Mouse (Mus musculus) G1E (cell line): Measurements from ENCODE around the gene Zfp78. TPM values are rescaled to one million over a fixed set of nuclear protein-coding genes. Genes with fewer than 3 reads are reported as not detected.

Experiments
- ATAC-seq: 2 replicates; pipeline ENCODE4 v1.8.0; 2016; ENCODE audit warnings: mild to moderate bottlenecking; ENCODE audit not compliant: insufficient number of reproducible peaks, poor library complexity, low FRiP score, severe bottlenecking; ENCODE audit errors: extremely low read depth
- DNase-seq: peaks from one replicate; pipeline ENCODE4 v3.0.0; 2012; ENCODE audit warnings: low spot score
- H3K27me3 ChIP-seq: 2 replicates; pipeline ENCODE4 v1.6.1; 2012; ENCODE audit warnings: mild to moderate bottlenecking, low read length, inconsistent platforms; ENCODE audit not compliant: insufficient read depth
- H3K36me3 ChIP-seq: replicated peaks from 2 replicates; pipeline ENCODE3; 2012; ENCODE audit warnings: mild to moderate bottlenecking, inconsistent platforms
- H3K4me1 ChIP-seq: 2 replicates; pipeline ENCODE4 v1.6.1; 2012; ENCODE audit warnings: low read depth, low read length, inconsistent platforms, mixed read lengths; ENCODE audit not compliant: insufficient read depth
- H3K4me3 ChIP-seq: 2 replicates; pipeline ENCODE4 v1.5.1; 2012; ENCODE audit warnings: low read depth, mild to moderate bottlenecking, inconsistent platforms, low read length, moderate library complexity, mixed read lengths
- H3K9me3 ChIP-seq: replicated peaks from 2 replicates; pipeline ENCODE4 v1.6.1; 2012; ENCODE audit warnings: inconsistent platforms
- CTCF ChIP-seq: IDR thresholded peaks from 2 replicates; pipeline ENCODE4 v1.5.1; 2012; ENCODE audit warnings: low read depth, low read length, inconsistent platforms, mixed read lengths
- GATA1 ChIP-seq: IDR thresholded peaks from 2 replicates; pipeline ENCODE4 v1.6.1; 2012; ENCODE audit warnings: borderline replicate concordance, low read length, inconsistent platforms, mixed read lengths
- GATA2 ChIP-seq: IDR thresholded peaks from 2 replicates; pipeline ENCODE4 v1.6.1; 2012; ENCODE audit warnings: low read depth, low read length, inconsistent platforms, borderline replicate concordance
- POLR2AphosphoS5 ChIP-seq: IDR thresholded peaks from 2 replicates; pipeline ENCODE4 v1.6.1; 2012; ENCODE audit warnings: low read depth, low read length, inconsistent platforms; ENCODE audit not compliant: insufficient replicate concordance
- TAL1 ChIP-seq: conservative IDR thresholded peaks from 2 replicates; pipeline ENCODE4 v1.6.1; 2012; ENCODE audit warnings: low read depth, low read length, inconsistent platforms, mixed read lengths
- polyA plus RNA-seq: library from polyadenylated mRNA; stranded (reverse); fragments of >175 nt; gene quantifications from 2 replicates; pipeline ENCODE4 v1.2.3, GENCODE M21; 2012
- total RNA-seq, 2 experiments: library from RNA; stranded (forward) in 1 of 2; stranded (reverse) in 1 of 2; fragments of 200-1000 nt in 1 of 2; fragments of >200 nt in 1 of 2; fragmentation: Nextera tagmentation in 1 of 2; gene quantifications; 2 replicates each; pipeline ENCODE4 v1.2.3; 2014 to 2017

Gene Zfp78
- total and polyA plus RNA-seq, 3 experiments: 0.12 to 2.3 (median 0.83) TPM

DNA sequence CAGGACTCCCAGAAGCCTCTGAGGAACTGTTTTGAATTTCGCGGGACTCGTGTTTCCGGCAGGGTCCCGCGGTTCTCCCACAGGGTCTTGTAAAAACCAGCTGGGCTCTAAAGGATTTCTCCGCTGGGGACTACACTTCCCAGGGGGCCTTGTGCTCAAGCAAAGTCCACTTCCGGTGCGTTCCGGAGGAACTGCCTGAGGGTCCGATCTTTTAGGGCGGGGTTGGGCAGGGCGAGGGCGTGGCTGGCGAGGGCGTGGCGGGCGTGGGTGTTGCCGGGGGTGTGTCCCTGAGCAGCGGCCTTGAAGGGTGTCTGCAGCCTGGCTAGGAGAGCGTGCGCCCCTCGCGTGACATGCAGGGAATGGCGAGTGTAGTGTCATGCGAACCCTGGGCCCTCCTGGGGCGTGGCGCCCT lies 20.0 kb downstream of the Zfp78 start, which contains the start of gene Zfp28:
Zfp28 (plus strand) TSS at position 252 of the 412 bp plus-strand sequence.
- ATAC-seq (peak; percentile 94), DNase-seq (peak; percentile 90)
- TF ChIP-seq CTCF (no peak), GATA1 (no peak), POLR2AphosphoS5 (no peak), TAL1 (no peak), GATA2 (no peak)
- H3K36me3 ChIP-seq: peaks cover 11% of the 10 kb centered on the region
- H3K4me3 ChIP-seq: peak within 1 kb of the TSS; percentile 74
- no peaks in the 10 kb centered on the region for H3K9me3 ChIP-seq
- no peaks in the 10 kb centered on the region for H3K27me3 ChIP-seq
- peaks cover 21% of the 10 kb centered on the region for H3K4me1 ChIP-seq

GRCm38 (mm10) chr7:6384011-6384410 lies 20.9 kb downstream of the Zfp78 start:
- ATAC-seq: no peak

GRCm38 (mm10) chr7:6386995-6387394 lies 23.9 kb downstream of the Zfp78 start:
- H3K36me3 ChIP-seq: peaks cover 18% of the 10 kb centered on the region
- no peak overlapping the region for H3K4me3 ChIP-seq
- no peak for ATAC-seq
- H3K27me3 ChIP-seq: no peaks in the 10 kb centered on the region
- TF ChIP-seq CTCF: no peak
- DNase-seq: no peak
- H3K9me3 ChIP-seq: no peaks in the 10 kb centered on the region
- peaks cover 19% of the 10 kb centered on the region for H3K4me1 ChIP-seq

More at GRCm38 (mm10) chr7:6384011-6384410, 20.9 kb downstream of the Zfp78 start:
- H3K4me1 ChIP-seq: peaks cover 21% of the 10 kb centered on the region
- DNase-seq: no peak
- H3K27me3 ChIP-seq: no peaks in the 10 kb centered on the region
- H3K36me3 ChIP-seq: peaks cover 7% of the 10 kb centered on the region
- TF ChIP-seq GATA2: no peak
- no peak for TF ChIP-seq GATA1
- no peak for TF ChIP-seq TAL1
- no peak for TF ChIP-seq CTCF
- TF ChIP-seq POLR2AphosphoS5: no peak
- H3K9me3 ChIP-seq: no peaks in the 10 kb centered on the region
- no peak overlapping the region for H3K4me3 ChIP-seq

- ATAC-seq (no peak), DNase-seq (no peak)
- H3K9me3 ChIP-seq: no peaks in the 10 kb centered on the region
- H3K4me3 ChIP-seq: no peak overlapping the region
- TF ChIP-seq TAL1 (no peak), GATA1 (no peak), GATA2 (no peak), CTCF (no peak), POLR2AphosphoS5 (no peak)
- H3K4me1 ChIP-seq: peaks cover 1% of the 10 kb centered on the region
- H3K36me3 ChIP-seq: peaks cover 24% of the 10 kb centered on the region
- no peaks in the 10 kb centered on the region for H3K27me3 ChIP-seq
Observed at GRCm38 (mm10) chr7:6388971-6389370, 25.9 kb downstream of the Zfp78 start.

DNA sequence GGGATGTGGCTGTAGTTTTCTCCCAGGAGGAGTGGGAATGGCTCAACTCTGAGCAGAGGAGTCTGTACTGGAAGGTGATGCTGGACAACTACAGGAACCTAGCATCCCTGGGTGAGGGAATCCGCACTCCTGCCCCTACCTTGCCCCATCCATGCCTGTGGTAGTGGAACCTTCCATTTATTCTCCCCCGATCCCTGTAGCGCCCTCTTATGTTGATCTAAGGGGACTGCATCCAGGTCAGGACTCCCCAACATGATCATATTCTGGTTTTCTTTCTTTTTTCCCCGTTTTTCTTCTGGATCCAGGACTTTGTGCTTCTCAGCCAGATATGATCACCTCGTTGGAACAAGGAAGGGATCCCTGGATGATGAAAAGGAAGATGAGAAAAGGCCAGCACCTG lies 26.4 kb downstream of the Zfp78 start:
- H3K36me3 ChIP-seq: peaks cover 24% of the 10 kb centered on the region
- ATAC-seq (no peak), DNase-seq (no peak)
- TF ChIP-seq CTCF (no peak), TAL1 (no peak)
- no peak overlapping the region for H3K4me3 ChIP-seq
- H3K4me1 ChIP-seq: no peaks in the 10 kb centered on the region
- no peaks in the 10 kb centered on the region for H3K27me3 ChIP-seq
- H3K9me3 ChIP-seq: peaks cover under 1% of the 10 kb centered on the region; the same call in 1 of the 2 replicates

GRCm38 (mm10) chr7:6397996-6398975 lies 35.2 kb downstream of the Zfp78 start, which contains the start of gene Smim17:
Smim17 (plus strand) TSS chr7:6398715.
- peak within 1 kb of the TSS; percentile 72 for H3K4me3 ChIP-seq
- H3K27me3 ChIP-seq: no peaks in the 10 kb centered on the region
- TF ChIP-seq CTCF (no peak), GATA1 (no peak), TAL1 (no peak), GATA2 (no peak), POLR2AphosphoS5 (no peak)
- H3K4me1 ChIP-seq: peaks cover 14% of the 10 kb centered on the region
- DNase-seq (peak; percentile 47), ATAC-seq (peak; percentile 70)
- H3K9me3 ChIP-seq: peaks cover 5% of the 10 kb centered on the region; the same call in 1 of the 2 replicates
- H3K36me3 ChIP-seq: no peaks in the 10 kb centered on the region
